Mouse (Mus musculus): Measurements from ENCODE around the gene Hist1h1c. TPM values are rescaled to one million over a fixed set of nuclear protein-coding genes. Genes with fewer than 3 reads are reported as not detected.
"Not testable (repeated sequence)": the region's sequence is repeated elsewhere in the genome, so short reads cannot be mapped to it uniquely, and the experiment has no call there.

Gene Hist1h1c
- polyA plus RNA-seq, 1 experiment from 2014 or later = 12.6 TPM

DNA sequence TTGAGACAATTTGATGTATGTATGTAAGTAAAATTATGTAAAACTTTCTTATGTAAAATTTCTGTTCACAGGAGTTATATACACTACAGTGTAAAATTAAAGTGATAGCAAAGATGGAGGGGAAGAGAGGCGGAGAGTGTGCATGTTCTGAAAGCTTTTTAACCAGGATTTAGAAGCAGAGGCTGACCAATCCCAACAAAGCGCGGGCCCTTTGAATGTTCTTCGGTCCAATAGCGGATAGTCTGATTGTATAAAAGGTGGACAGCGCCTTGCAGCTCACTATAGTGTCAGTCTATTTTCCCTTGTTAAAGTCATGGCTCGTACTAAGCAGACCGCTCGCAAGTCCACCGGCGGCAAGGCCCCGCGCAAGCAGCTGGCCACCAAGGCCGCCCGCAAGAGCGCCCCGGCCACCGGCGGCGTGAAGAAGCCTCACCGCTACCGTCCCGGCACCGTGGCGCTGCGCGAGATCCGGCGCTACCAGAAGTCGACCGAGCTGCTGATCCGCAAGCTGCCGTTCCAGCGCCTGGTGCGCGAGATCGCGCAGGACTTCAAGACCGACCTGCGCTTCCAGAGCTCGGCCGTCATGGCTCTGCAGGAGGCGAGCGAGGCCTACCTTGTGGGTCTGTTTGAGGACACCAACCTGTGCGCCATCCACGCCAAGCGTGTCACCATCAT lies 13.6 kb downstream of the Hist1h1c start, which contains the start of gene Hist1h3b:
Hist1h3b (plus strand) TSS at position 201 of the 675 bp plus-strand sequence.
- 0% methylated on average over 25 of the region's 47 CpGs for WGBS
- Histone ChIP-seq H3K4me3 (peak within 1 kb of the TSS; percentile 55), H3K27ac (peak within 1 kb of the TSS; percentile 97), H3K4me1 (replicated peaks) (peaks cover 35% of the 10 kb centered on the region)
- H3K9me3 ChIP-seq; H3K27me3 ChIP-seq (ENCODE audit: insufficient read depth, poor library complexity, severe bottlenecking); H3K36me3 ChIP-seq: not testable (repeated sequence)
- peak; percentile 93 for DNase-seq (ENCODE audit: low spot score)

DNA sequence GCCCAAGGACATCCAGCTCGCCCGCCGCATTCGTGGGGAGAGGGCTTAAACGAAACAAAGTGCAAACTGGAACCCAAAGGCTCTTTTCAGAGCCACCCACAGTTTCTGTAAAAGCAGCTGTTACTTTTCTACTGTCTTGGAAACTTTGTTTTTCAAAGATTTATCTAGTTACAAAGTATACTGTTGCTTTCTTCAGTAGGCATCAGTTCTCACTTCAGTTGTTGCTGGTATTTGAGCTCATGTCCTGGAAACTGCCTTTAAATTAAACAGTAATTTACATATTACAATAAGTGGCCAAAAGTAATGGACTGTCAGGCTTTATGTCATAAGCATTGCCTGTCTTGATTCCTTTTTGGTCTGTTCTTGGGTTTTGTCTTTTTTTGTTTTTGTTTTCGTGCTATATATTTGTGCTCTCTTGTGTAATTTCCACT lies 14.1 kb downstream of the Hist1h1c start:
- Histone ChIP-seq H3K27ac (peak overlapping the region; percentile 89), H3K27me3 (ENCODE audit: insufficient read depth, poor library complexity, severe bottlenecking) (no peaks in the 10 kb centered on the region), H3K4me3 (peak overlapping the region; percentile 51), H3K4me1 (replicated peaks) (peaks cover 35% of the 10 kb centered on the region), H3K9me3 (no peaks in the 10 kb centered on the region), H3K36me3 (no peaks in the 10 kb centered on the region)
- no peak for DNase-seq (ENCODE audit: low spot score)
- WGBS = 2% methylated on average over 6 of the region's 6 CpGs

DNA sequence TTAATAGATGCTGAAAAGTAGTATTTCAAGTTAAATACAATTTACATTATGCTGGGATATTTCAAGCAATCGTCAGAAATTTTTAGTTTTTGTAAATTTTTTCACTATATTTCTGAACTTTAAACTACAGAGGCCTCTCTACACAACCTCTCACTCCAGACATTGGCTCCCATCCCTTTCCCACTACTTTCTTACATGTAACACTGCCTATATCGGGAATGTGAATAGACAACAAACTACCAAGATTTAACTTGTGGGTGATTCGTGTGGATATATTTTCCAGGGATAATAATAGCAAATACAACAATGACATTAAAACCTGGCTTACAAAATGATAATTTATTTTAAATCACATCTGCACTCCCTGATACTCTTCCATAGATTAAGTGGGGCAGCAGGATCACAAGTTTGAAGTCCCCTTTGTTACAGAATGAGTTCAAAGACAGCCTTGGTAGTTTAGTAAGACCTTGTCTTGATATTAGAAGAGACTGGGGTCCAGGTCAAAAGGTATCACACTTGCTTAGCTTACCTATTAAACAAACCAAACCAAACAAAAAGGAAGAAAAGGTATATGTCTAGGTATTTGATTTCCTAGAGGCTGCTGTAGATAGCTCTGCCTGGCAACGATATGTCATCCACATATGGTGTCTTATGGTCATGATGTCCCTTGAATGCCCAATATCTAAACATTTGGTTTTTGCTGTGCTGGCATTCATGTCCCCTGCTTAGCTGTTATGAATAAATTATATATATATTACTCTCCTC lies 14.9 kb downstream of the Hist1h1c start:
- Histone ChIP-seq H3K27ac (peak overlapping the region; percentile 89), H3K4me1 (replicated peaks) (peaks cover 34% of the 10 kb centered on the region), H3K9me3 (no peaks in the 10 kb centered on the region), H3K27me3 (ENCODE audit: insufficient read depth, poor library complexity, severe bottlenecking) (no peaks in the 10 kb centered on the region), H3K4me3 (peak overlapping the region; percentile 51), H3K36me3 (no peaks in the 10 kb centered on the region)
- DNase-seq (ENCODE audit: low spot score) = no peak
- 59% methylated on average over 4 of the region's 4 CpGs for WGBS

DNA sequence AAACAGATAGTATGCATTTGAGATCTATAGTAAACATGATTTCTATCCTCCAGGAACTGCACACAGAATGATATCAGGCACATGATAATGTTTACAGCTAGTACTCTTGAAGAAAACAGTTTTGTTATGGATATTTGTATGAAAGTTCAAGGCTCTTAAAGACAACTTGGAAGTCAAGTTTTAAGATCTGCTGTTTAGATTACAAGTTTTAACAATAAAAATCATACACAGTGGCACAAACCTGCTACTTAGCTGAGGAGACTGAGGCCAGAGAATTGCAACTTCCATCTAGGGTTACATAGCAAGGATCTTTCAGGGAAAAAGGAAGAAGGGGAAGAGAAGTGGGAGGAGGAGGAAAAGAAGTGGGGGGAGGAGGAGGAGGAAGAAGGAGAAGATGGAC lies 16.4 kb downstream of the Hist1h1c start:
- Histone ChIP-seq H3K4me1 (replicated peaks) (peaks cover 37% of the 10 kb centered on the region), H3K4me3 (no peak overlapping the region), H3K27ac (peak overlapping the region; percentile 90), H3K9me3 (no peaks in the 10 kb centered on the region), H3K27me3 (ENCODE audit: insufficient read depth, poor library complexity, severe bottlenecking) (no peaks in the 10 kb centered on the region), H3K36me3 (no peaks in the 10 kb centered on the region)
- DNase-seq (ENCODE audit: low spot score) = no peak

DNA sequence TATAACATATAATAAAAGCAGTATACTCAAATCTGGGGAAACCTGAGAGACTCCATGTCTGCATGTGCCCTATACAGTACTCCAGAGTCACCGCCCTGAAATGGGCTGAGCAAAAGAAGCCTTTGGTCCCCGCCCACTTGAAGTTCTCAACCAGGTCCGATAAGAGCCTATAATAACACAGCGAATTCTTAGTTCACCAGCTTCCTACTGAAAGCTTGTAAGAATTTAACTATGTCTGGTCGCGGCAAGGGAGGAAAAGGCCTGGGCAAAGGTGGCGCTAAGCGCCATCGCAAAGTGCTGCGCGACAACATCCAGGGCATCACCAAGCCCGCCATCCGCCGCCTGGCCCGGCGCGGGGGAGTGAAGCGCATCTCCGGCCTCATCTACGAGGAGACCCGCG lies 18.2 kb downstream of the Hist1h1c start, which contains the start of gene Hist1h4b:
Hist1h4b (plus strand) TSS at position 224 of the 400 bp plus-strand sequence.
- Histone ChIP-seq H3K27ac (peak within 1 kb of the TSS; percentile 90), H3K9me3 (no peaks in the 10 kb centered on the region), H3K36me3 (no peaks in the 10 kb centered on the region), H3K4me1 (replicated peaks) (peaks cover 46% of the 10 kb centered on the region), H3K4me3 (peak within 1 kb of the TSS; percentile 51), H3K27me3 (ENCODE audit: insufficient read depth, poor library complexity, severe bottlenecking) (no peaks in the 10 kb centered on the region)
- under 1% methylated on average over 20 of the region's 22 CpGs for WGBS
- DNase-seq (ENCODE audit: low spot score) = peak; percentile 92

DNA sequence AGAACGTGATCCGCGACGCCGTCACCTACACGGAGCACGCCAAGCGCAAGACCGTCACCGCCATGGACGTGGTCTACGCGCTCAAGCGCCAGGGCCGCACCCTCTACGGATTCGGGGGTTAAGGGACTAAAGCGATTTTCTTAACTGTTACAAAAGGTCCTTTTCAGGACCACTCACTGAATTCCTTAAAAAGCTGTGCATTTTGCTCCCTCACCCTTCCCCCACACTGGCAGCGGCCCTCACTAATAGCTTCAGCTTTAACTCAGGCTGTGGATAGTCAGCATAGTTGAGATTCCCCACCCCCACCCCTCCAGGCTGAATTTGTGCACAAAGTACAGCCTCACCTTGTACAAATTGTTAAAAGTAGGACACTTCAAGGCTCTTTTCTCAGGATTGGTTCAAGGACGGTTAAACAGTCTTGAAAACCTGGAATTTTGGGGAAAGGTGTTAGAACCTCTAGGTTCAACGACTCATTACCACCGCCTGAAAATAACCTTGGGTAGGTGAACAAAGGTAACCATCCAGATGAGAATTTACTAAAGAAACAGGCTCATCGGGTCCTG lies 18.7 kb downstream of the Hist1h1c start:
- DNase-seq (ENCODE audit: low spot score) = peak; percentile 68
- peaks cover 41% of the 10 kb centered on the region for H3K4me1 ChIP-seq (replicated peaks)
- WGBS = 2% methylated on average over 18 of the region's 23 CpGs

DNA sequence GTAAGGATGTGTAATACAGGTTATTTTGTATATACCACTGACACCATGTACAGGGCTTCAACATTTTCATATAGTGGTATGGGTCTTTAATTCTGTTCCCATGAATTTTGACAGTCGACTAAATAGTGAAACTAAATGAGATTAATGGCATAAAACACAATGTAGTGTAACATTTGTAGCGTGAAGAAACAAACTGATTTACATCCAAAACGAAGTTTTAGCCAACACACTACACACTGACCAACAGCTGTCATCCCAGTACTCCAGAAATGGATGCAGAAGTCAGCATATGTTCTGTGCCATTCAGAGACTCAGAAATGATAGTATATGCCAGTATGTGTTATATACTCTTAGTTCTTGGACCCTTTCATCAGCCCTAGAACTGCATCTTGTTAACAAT lies 19.3 kb downstream of the Hist1h1c start:
- H3K36me3 ChIP-seq = no peaks in the 10 kb centered on the region
- DNase-seq (ENCODE audit: low spot score) = no peak

More for the DNA sequence above, 18.7 kb downstream of the Hist1h1c start:
- H3K9me3 ChIP-seq = no peaks in the 10 kb centered on the region
- H3K27ac ChIP-seq = peak overlapping the region; percentile 90
- H3K36me3 ChIP-seq = no peaks in the 10 kb centered on the region
- H3K4me3 ChIP-seq = peak overlapping the region; percentile 51
- H3K27me3 ChIP-seq (ENCODE audit: insufficient read depth, poor library complexity, severe bottlenecking) = no peaks in the 10 kb centered on the region

DNA sequence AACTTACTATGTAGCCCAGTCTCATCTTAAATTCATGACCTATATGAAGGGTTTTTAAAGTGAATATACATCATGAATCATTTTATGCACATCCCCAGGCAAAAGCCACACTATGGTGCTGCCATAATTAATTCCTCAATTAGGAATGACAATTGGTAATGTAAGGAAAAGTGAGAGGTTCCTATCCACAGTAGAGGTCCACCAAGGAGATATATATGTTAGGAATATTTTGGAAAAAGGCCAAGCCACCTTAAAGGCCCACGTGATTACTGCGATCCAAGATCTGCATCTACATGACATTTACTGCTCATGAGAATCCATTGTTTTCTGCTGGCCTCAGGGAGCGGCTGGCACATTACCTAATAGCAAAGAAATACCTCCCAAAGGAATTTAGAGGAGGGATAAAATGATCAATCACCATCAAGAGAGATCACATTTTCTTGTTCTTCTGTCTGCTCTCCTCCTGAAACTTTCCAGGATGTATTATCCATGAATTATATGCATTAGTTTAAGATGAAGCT lies 20.7 kb downstream of the Hist1h1c start:
- peak overlapping the region; percentile 94 for H3K27ac ChIP-seq
- DNase-seq (ENCODE audit: low spot score) = no peak
- 0 out of 2 replicates have a peak overlapping the region, but pooled peaks have one; percentile 66 for H3K4me3 ChIP-seq
- H3K9me3 ChIP-seq = no peaks in the 10 kb centered on the region
- H3K27me3 ChIP-seq (ENCODE audit: insufficient read depth, poor library complexity, severe bottlenecking) = no peaks in the 10 kb centered on the region
- WGBS = 75% methylated on average over 3 of the region's 3 CpGs
- H3K4me1 ChIP-seq (replicated peaks) = peaks cover 49% of the 10 kb centered on the region
- no peaks in the 10 kb centered on the region for H3K36me3 ChIP-seq

More for the DNA sequence above, 19.3 kb downstream of the Hist1h1c start:
- Histone ChIP-seq H3K9me3 (no peaks in the 10 kb centered on the region), H3K4me1 (replicated peaks) (peaks cover 43% of the 10 kb centered on the region), H3K27me3 (ENCODE audit: insufficient read depth, poor library complexity, severe bottlenecking) (no peaks in the 10 kb centered on the region), H3K27ac (peak overlapping the region; percentile 90), H3K4me3 (peak overlapping the region; percentile 51)
- WGBS = 54% methylated on average over 3 of the region's 3 CpGs

DNA sequence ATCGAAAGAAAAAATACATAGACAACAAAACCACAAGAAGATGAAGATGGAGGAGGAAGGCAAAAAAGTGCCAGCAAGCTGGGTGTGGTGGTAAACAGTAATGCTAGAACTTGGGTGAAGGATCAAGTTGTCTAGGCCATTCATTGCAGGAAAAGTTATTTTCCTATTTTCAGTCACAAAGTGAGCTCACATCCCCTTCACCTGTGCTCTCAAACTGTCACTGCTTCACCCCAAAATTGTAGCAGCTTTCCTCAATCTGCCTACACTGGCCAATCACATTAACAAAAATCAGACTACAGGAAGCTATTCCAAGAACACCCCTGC lies 21.3 kb downstream of the Hist1h1c start:
- Histone ChIP-seq H3K4me3 (peak overlapping the region; percentile 66), H3K27ac (peak overlapping the region; percentile 94)
- DNase-seq (ENCODE audit: low spot score) = no peak

DNA sequence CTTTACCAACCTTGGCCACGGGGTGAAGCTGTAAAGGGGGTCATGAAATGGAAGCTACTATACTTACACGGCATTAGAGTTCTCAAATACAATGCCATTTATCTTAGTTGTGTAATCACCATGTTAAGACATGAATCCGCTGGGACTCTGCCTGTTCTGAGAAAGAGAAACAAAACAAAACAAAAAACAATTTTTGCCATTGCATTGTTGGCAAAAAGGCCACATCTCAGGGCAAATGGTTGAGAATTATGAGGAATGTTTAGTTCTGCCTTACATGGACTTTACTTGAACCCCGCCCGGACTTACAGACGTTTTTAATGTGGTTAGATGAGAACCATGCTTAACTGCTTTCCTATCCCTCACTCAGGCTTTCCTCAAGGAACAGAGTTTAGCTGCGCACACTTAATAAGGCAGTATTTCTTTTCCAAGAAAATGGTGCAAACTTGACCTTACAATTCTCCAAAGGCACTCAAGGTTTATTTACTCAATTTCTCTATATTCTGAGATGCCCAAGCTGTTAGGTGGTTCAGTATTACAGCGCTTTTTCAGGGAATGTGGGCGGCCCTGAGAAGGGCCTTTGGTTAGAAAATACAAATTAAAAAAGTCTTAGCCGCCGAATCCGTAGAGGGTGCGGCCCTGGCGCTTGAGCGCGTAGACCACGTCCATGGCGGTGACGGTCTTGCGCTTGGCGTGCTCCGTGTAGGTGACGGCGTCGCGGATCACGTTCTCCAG lies 21.8 kb downstream of the Hist1h1c start:
- DNase-seq (ENCODE audit: low spot score) = peak; percentile 47
- Histone ChIP-seq H3K9me3 (no peaks in the 10 kb centered on the region), H3K27ac (peak overlapping the region; percentile 94), H3K36me3 (no peaks in the 10 kb centered on the region), H3K4me3 (peak overlapping the region; percentile 66), H3K4me1 (replicated peaks) (peaks cover 57% of the 10 kb centered on the region), H3K27me3 (ENCODE audit: insufficient read depth, poor library complexity, severe bottlenecking) (no peaks in the 10 kb centered on the region)
- WGBS = 2% methylated on average over 22 of the region's 27 CpGs

More for the DNA sequence above, 21.3 kb downstream of the Hist1h1c start:
- Histone ChIP-seq H3K4me1 (replicated peaks) (peaks cover 55% of the 10 kb centered on the region), H3K36me3 (no peaks in the 10 kb centered on the region), H3K9me3 (no peaks in the 10 kb centered on the region), H3K27me3 (ENCODE audit: insufficient read depth, poor library complexity, severe bottlenecking) (no peaks in the 10 kb centered on the region)
- 74% methylated on average over 1 of the region's 1 CpGs for WGBS

DNA sequence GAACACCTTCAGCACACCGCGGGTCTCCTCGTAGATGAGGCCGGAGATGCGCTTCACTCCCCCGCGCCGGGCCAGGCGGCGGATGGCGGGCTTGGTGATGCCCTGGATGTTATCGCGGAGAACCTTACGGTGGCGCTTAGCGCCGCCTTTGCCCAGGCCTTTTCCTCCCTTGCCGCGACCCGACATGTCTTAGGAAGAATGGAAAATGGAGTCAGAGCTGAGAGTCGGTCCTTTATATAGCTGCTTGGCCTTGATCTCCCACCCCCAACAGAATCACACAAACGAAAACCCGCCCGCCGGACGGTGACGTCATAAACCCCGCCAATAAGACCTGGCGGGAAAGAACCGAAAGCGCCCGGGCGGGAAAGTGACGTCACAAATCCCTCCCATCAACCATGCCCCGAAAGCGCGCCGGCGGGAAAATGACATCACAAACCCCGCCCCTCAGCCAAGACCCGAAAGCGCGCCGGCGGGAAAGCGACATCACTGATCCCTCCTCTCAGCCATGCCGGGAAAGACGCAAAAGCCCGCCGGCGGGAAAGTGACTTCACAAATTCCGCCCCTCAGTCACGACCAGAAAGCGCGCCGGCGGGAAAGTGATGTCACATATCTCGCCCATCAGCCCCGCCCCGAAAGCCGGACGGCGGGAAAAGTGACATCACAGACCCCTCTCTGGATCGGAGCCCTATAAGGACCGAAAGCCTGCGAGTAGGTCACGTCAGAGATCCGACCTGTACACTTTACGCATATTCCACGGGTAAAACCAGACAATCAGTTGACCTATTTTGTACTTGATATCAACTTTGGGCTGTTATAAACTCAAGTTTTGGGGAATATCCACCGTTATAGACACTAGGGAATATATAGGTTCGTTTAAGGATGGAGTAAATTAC lies 22.6 kb downstream of the Hist1h1c start, which contains the start of gene Hist1h4a:
Hist1h4a (minus strand) TSS at position 259 of the 893 bp plus-strand sequence.
- WGBS = under 1% methylated on average over 69 of the region's 72 CpGs
- H3K4me3 ChIP-seq = peak within 1 kb of the TSS; percentile 66
- H3K27ac ChIP-seq = peak within 1 kb of the TSS; percentile 94
- no peaks in the 10 kb centered on the region for H3K9me3 ChIP-seq
- peaks cover 57% of the 10 kb centered on the region for H3K4me1 ChIP-seq (replicated peaks)
- no peaks in the 10 kb centered on the region for H3K36me3 ChIP-seq
- no peaks in the 10 kb centered on the region for H3K27me3 ChIP-seq (ENCODE audit: insufficient read depth, poor library complexity, severe bottlenecking)
- DNase-seq (ENCODE audit: low spot score) = peak; percentile 99

Data from hindbrain, embryonic 10.5 days (tissue).